Mouse (Mus musculus) thymus, postnatal 36 days (tissue): ENCODE results near the gene Ryk.
"Not testable (repeated sequence)": the region's sequence is repeated elsewhere in the genome, so short reads cannot be mapped to it uniquely, and the experiment has no call there.

Experiments used
- DNase-seq, 2 experiments: peaks; one replicate each; pipeline ENCODE4 v3.0.0; 2022; ENCODE audit warnings: mixed read lengths in 2 of 2

Gene Ryk

GRCm38 (mm10) chr9:102907521-102908246 is 73.0 kb downstream of the Ryk start:
- DNase-seq: no peak

GRCm38 (mm10) chr9:102911526-102911925 is 76.8 kb downstream of the Ryk start:
- DNase-seq: no peak

GRCm38 (mm10) chr9:102912516-102913035 is 77.9 kb downstream of the Ryk start:
- DNase-seq: no peak

- DNase-seq: not testable (repeated sequence)
Measured at GRCm38 (mm10) chr9:102913597-102913996, 78.9 kb downstream of the Ryk start.

GRCm38 (mm10) chr9:102914583-102914982 is 79.9 kb downstream of the Ryk start:
- no peak for DNase-seq

GRCm38 (mm10) chr9:102915292-102915854 is 80.7 kb downstream of the Ryk start:
- DNase-seq: no peak

- no peak for DNase-seq
Measured at GRCm38 (mm10) chr9:102916076-102916475, 81.4 kb downstream of the Ryk start.

- no peak for DNase-seq
Measured at GRCm38 (mm10) chr9:102917532-102918129, 82.9 kb downstream of the Ryk start.

GRCm38 (mm10) chr9:102919486-102919885 is 84.8 kb downstream of the Ryk start:
- DNase-seq: no peak

GRCm38 (mm10) chr9:102921791-102922190 is 87.1 kb downstream of the Ryk start:
- no peak for DNase-seq

- DNase-seq: no peak
Measured at GRCm38 (mm10) chr9:102922866-102923434, 88.2 kb downstream of the Ryk start.

- no peak for DNase-seq
Measured at GRCm38 (mm10) chr9:102923836-102924235, 89.1 kb downstream of the Ryk start.

- no peak for DNase-seq
Measured at GRCm38 (mm10) chr9:102924627-102925316, 90.1 kb downstream of the Ryk start.

GRCm38 (mm10) chr9:102926137-102926536 is 91.4 kb downstream of the Ryk start:
- DNase-seq: no peak

GRCm38 (mm10) chr9:102929776-102930175 is 95.1 kb downstream of the Ryk start:
- no peak for DNase-seq

- DNase-seq: no peak
Measured at GRCm38 (mm10) chr9:102933925-102934721, 99.4 kb downstream of the Ryk start.

- no peak for DNase-seq
Measured at GRCm38 (mm10) chr9:102942221-102942620, 107.5 kb downstream of the Ryk start.

- DNase-seq: no peak
Measured at GRCm38 (mm10) chr9:102944891-102945290, 110.2 kb downstream of the Ryk start.

- DNase-seq: no peak
Measured at GRCm38 (mm10) chr9:102946469-102947015, 111.8 kb downstream of the Ryk start.

GRCm38 (mm10) chr9:102948706-102949105 is 114.0 kb downstream of the Ryk start:
- no peak for DNase-seq

GRCm38 (mm10) chr9:102951091-102951994 is 116.6 kb downstream of the Ryk start:
- DNase-seq: no peak
